21 mouse cellular contexts compared by ENCODE assay signal in the genomic region with DNA sequence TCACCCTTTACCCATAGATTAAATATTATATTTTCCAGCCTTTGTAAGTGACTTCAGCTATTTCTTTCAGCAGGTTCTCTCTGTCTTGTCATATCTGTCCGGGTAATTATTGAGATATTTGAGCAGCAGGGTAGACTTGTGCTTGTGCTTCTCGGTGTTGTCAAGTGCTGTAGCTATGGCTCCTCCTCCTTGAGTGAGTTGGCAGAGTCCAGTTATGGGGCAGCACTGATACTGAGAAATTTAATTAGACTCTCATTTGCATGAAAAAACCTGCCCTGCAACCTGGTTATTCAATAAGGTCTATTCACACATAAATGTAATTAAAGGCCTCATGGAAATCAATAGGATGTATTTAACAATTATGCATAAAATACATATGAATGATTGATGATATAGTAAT.
DNase-seq lines count a peak whose midpoint lies in the region; ATAC-seq lines count a peak whose summit lies in the region.
"Had no signal": no experiment of that assay in that cellular context is flagged by ENCODE, and none has a peak within 500 bp of the region (broad histone marks: within the 10 kb centered on the region; RNA-seq: fewer than 3 reads in every experiment).

No protein-coding gene starts in this region.

- intact Hi-C loops in heart, postnatal 14 days (cut with DNase I), result no loop called here

- no peaks in the 10 kb centered on the region for H3K9me3 ChIP-seq in forebrain, embryonic 12.5 days
- no peaks in the 10 kb centered on the region for H3K9me3 ChIP-seq in forebrain, embryonic 10.5 days
- no peaks in the 10 kb centered on the region for H3K9me3 ChIP-seq in forebrain, embryonic 14.5 days (replicated peaks; ENCODE audit: control insufficient read depth, low read length)
- no peaks in the 10 kb centered on the region for H3K9me3 ChIP-seq in forebrain, embryonic 11.5 days (ENCODE audit: control insufficient read depth, low read length)
- no peaks in the 10 kb centered on the region for H3K9me3 ChIP-seq in forebrain, embryonic 16.5 days (ENCODE audit: control insufficient read depth, low read length)
- H3K9me3 ChIP-seq: embryonic facial prominence, embryonic 10.5 days; embryonic facial prominence, embryonic 12.5 days; G1E had no signal

- H3K4me2 ChIP-seq in forebrain, embryonic 12.5 days, result no peak overlapping the region
- no peak overlapping the region for H3K4me2 ChIP-seq in forebrain, embryonic 14.5 days (ENCODE audit: low read length)
- H3K4me2 ChIP-seq in forebrain, embryonic 11.5 days (ENCODE audit: low read depth, low read length, severe bottlenecking), result no peak overlapping the region
- no peak overlapping the region for H3K4me2 ChIP-seq in forebrain, embryonic 16.5 days (ENCODE audit: low read length)
- H3K4me2 ChIP-seq: embryonic facial prominence, embryonic 12.5 days had no signal

- no peak for DNase-seq in forebrain, embryonic 10.5 days (ENCODE audit: extremely low spot score, low spot score)
- peak; percentile 61 for DNase-seq in forebrain, embryonic 14.5 days (ENCODE audit: low spot score)
- DNase-seq in forebrain, embryonic 11.5 days (ENCODE audit: low spot score), result no peak
- no peak for DNase-seq in heart, postnatal 14 days
- DNase-seq: adrenal gland, adult 8-10 months; adrenal gland, postnatal 14 days; B cell, adult 2 months; cerebellum, adult 11-12 months; cerebellum, adult 2 months; cerebellum, adult 9-10 months; cerebellum, postnatal 10 days; cerebellum, postnatal 25 days had no signal

- H3K27me3 ChIP-seq in forebrain, embryonic 12.5 days, result no peaks in the 10 kb centered on the region
- no peaks in the 10 kb centered on the region for H3K27me3 ChIP-seq in forebrain, embryonic 10.5 days (ENCODE audit: poor library complexity, severe bottlenecking)
- H3K27me3 ChIP-seq in forebrain, embryonic 14.5 days (replicated peaks; ENCODE audit: control insufficient read depth, insufficient read depth, low read length), result no peaks in the 10 kb centered on the region
- H3K27me3 ChIP-seq in forebrain, embryonic 11.5 days (ENCODE audit: control insufficient read depth, insufficient read depth, low read length), result no peaks in the 10 kb centered on the region
- H3K27me3 ChIP-seq in forebrain, embryonic 16.5 days (replicated peaks; ENCODE audit: control insufficient read depth, insufficient read depth, low read length), result no peaks in the 10 kb centered on the region
- H3K27me3 ChIP-seq: CH12.LX; embryonic facial prominence, embryonic 12.5 days; Patski had no signal

- H3K4me3 ChIP-seq in forebrain, embryonic 12.5 days (replicated peaks), result no peak overlapping the region
- H3K4me3 ChIP-seq in forebrain, embryonic 10.5 days, result no peak overlapping the region
- no peak overlapping the region for H3K4me3 ChIP-seq in forebrain, embryonic 14.5 days (ENCODE audit: low read depth, low read length)
- H3K4me3 ChIP-seq in forebrain, embryonic 11.5 days (ENCODE audit: low read depth, low read length), result no peak overlapping the region
- H3K4me3 ChIP-seq in forebrain, embryonic 16.5 days (replicated peaks; ENCODE audit: low read length), result no peak overlapping the region
- H3K4me3 ChIP-seq: embryonic facial prominence, embryonic 10.5 days; embryonic facial prominence, embryonic 12.5 days had no signal

- no peak overlapping the region for H3K27ac ChIP-seq in forebrain, embryonic 12.5 days
- no peak overlapping the region for H3K27ac ChIP-seq in forebrain, embryonic 10.5 days
- H3K27ac ChIP-seq in forebrain, embryonic 14.5 days (ENCODE audit: low read depth, low read length), result no peak overlapping the region
- H3K27ac ChIP-seq in forebrain, embryonic 11.5 days (ENCODE audit: low read depth, low read length), result no peak overlapping the region
- no peak overlapping the region for H3K27ac ChIP-seq in forebrain, embryonic 16.5 days (ENCODE audit: low read length)
- H3K27ac ChIP-seq: embryonic facial prominence, embryonic 10.5 days; embryonic facial prominence, embryonic 12.5 days had no signal

- no peaks in the 10 kb centered on the region for H3K36me3 ChIP-seq in forebrain, embryonic 12.5 days (replicated peaks)
- no peaks in the 10 kb centered on the region for H3K36me3 ChIP-seq in forebrain, embryonic 10.5 days (replicated peaks)
- no peaks in the 10 kb centered on the region for H3K36me3 ChIP-seq in forebrain, embryonic 14.5 days (ENCODE audit: control insufficient read depth, insufficient read depth, low read length)
- H3K36me3 ChIP-seq in forebrain, embryonic 11.5 days (ENCODE audit: control insufficient read depth, insufficient read depth, low read length), result no peaks in the 10 kb centered on the region
- H3K36me3 ChIP-seq in forebrain, embryonic 16.5 days (ENCODE audit: control insufficient read depth, insufficient read depth), result no peaks in the 10 kb centered on the region
- H3K36me3 ChIP-seq: embryonic facial prominence, embryonic 10.5 days; embryonic facial prominence, embryonic 12.5 days; G1E had no signal

- H3K9ac ChIP-seq in forebrain, embryonic 12.5 days, result no peak overlapping the region
- H3K9ac ChIP-seq in forebrain, embryonic 14.5 days (ENCODE audit: low read length), result no peak overlapping the region
- no peak overlapping the region for H3K9ac ChIP-seq in forebrain, embryonic 11.5 days (ENCODE audit: low read length)
- H3K9ac ChIP-seq in forebrain, embryonic 16.5 days (replicated peaks; ENCODE audit: low read depth, low read length), result no peak overlapping the region
- H3K9ac ChIP-seq: embryonic facial prominence, embryonic 12.5 days had no signal

- peak; percentile 61; the same call in 1 of the 2 replicates for ATAC-seq in forebrain, embryonic 12.5 days (ENCODE audit: low FRiP score)
- ATAC-seq in forebrain, embryonic 14.5 days, result peak; percentile 76
- ATAC-seq in forebrain, embryonic 11.5 days (replicated peaks; ENCODE audit: low FRiP score), result no peak
- ATAC-seq in forebrain, embryonic 16.5 days, result peak; percentile 57; the same call in 1 of the 2 replicates
- ATAC-seq: activated CD4-positive, CD25-positive, alpha-beta regulatory T cell, adult 4 months; CD4-positive, CD25-positive, alpha-beta regulatory T cell, adult 4 months; Patski had no signal

- no peaks in the 10 kb centered on the region for H3K4me1 ChIP-seq in forebrain, embryonic 12.5 days
- peaks cover 3% of the 10 kb centered on the region; the same call in 1 of the 2 replicates for H3K4me1 ChIP-seq in forebrain, embryonic 10.5 days
- H3K4me1 ChIP-seq in forebrain, embryonic 14.5 days (ENCODE audit: control insufficient read depth, insufficient read depth, low read length), result no peaks in the 10 kb centered on the region
- H3K4me1 ChIP-seq in forebrain, embryonic 11.5 days (replicated peaks; ENCODE audit: control insufficient read depth, insufficient read depth, low read length), result no peaks in the 10 kb centered on the region
- H3K4me1 ChIP-seq in forebrain, embryonic 16.5 days (replicated peaks; ENCODE audit: control insufficient read depth, insufficient read depth, low read length), result no peaks in the 10 kb centered on the region
- H3K4me1 ChIP-seq: embryonic facial prominence, embryonic 10.5 days; embryonic facial prominence, embryonic 12.5 days had no signal

- 59% methylated on average over 2 of the region's 2 CpGs for WGBS in forebrain, embryonic 12.5 days
- WGBS in forebrain, embryonic 10.5 days, result 81% methylated on average over 2 of the region's 2 CpGs
- WGBS in forebrain, embryonic 14.5 days, result 19% methylated on average over 2 of the region's 2 CpGs
- WGBS in forebrain, embryonic 11.5 days, result 71% methylated on average over 2 of the region's 2 CpGs
- WGBS in forebrain, embryonic 16.5 days, result 19% methylated on average over 2 of the region's 2 CpGs
